Mouse (Mus musculus) cerebral cortex, adult 2 months (tissue): Measurements from ENCODE around the gene Raver2.

ENCODE experiments used
- WGBS: fragments of 180-500 bp; shearing (Covaris S2); methylation state at CpG from one replicate; pipeline ENCODE4 v1.1.7; 2018; 5-methylcytosine and 5-hydroxymethylcytosine counted together

Raver2 gene

DNA sequence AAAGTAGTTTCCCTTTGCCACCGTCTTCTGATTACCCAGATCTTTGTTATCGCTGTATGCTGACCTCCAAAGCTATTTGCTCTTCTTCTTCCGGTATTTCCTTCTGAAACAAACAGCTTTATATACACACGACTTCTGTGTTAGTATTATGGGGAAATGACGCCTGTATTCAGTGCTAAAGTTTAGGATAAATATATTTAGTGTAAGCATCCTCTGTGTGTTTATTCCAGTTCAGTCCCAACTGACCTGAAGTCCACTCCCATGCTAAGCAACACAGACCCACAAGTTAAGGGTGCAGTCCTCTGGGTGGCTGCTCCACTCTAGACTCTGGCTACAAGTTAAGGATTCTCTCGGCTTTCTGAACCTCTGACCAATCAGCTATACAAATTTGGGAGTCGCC, 52.2 kb downstream of the Raver2 start:
- WGBS = 83% methylated on average over 7 of the region's 7 CpGs

GRCm38 (mm10) chr4:101135013-101135412, 66.2 kb downstream of the Raver2 start:
- WGBS = 88% methylated on average over 8 of the region's 8 CpGs

DNA sequence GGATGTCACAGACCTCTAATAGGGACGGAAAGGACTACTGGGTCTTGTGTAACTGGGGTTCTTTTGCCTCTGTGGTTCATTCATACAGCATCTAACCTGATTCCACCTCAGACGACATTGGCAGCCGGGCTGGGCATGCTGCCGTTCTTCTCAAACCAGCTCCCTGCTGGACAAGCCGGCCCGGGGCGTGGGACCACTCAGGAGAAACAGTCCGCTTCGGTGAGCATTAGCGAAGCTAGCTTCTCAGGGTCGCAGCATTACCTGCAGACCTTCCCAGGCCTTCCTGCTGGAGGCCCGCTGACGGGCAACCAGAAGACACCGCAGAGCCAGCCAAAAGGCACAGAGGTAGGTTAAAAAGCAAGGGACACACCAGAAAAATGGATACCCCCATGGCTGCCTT, 67.1 kb downstream of the Raver2 start:
- 95% methylated on average over 14 of the region's 14 CpGs for WGBS

- WGBS = 91% methylated on average over 11 of the region's 11 CpGs
These were observed 69.2 kb downstream of the Raver2 start for GRCm38 (mm10) chr4:101137975-101138374.

DNA sequence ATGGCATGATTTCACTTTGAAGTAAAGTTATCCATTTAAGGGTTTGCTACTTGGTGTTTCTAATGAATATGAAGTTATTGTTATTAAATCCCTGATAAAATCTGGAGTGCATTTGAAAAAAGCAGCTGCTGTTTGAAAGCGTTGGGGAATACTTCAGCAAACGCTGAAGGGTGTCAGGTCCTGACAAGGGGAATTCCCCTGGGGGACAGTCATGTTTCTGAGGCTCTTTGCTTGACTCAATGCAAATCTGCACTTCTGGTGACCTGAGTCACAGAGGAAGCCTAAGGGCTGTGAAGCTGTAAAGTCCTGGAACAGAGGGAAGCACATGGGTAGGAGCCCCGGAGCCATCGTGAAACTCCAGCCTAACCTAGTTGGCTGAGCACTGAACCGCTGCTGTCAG, 73.0 kb downstream of the Raver2 start:
- WGBS = 83% methylated on average over 5 of the region's 5 CpGs

DNA sequence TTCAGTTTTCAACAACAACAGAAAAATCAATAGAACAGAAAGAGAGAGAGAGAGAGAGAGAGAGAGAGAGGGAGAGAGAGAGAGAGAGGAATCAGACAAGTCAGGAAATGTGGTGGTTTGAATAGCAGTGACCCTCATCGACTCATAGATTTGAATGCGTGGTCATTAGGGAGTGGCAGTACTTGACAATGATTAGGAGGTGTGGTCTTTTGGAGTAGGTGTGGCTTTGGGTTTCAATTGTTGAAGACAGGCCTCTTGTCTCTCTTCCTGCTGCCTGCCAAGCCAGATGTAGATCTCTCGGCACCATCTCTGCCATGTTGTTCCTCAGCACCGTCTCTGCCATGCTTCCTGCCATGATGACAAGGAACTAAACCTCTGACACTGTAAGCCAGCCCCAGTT, 75.1 kb downstream of the Raver2 start:
- 82% methylated on average over 4 of the region's 4 CpGs for WGBS

DNA sequence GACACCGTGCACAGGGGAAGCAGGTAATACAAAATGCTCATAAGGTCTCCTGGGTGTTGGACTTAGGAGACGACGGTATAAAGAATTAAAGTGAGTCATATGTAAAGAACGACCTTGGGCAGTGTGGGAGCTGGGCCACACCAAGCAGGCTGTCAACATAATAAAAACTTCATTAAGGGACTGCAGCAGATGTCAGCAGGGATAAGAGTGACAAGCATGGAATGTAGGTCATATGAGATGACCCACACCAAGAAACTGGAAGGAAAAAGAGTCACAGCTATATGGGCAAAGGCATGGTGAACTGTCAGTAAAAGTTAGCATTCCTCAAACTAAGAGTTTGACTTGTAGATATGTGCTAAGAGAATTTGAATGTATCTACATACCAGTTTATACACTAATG, 75.6 kb downstream of the Raver2 start:
- 84% methylated on average over 4 of the region's 4 CpGs for WGBS

DNA sequence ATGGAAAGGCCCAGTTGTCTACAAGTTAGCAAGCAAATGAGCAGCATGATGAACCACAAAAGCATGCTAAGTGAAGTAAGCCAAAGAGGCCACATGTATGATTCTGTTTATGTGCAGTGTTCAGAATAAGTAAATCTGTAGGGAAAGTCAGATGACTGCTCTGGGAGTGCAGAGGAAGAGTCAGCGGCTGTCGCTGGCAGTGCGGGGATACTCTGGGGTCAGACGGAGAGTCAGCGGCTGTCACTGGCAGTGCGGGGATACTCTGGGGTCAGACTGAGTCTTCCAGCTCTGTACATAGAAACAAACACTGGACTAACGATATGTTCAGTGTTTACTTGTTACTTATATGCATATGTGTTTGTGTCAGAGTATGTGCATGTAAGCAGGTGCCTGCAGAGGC, 76.0 kb downstream of the Raver2 start:
- 91% methylated on average over 7 of the region's 7 CpGs for WGBS

DNA sequence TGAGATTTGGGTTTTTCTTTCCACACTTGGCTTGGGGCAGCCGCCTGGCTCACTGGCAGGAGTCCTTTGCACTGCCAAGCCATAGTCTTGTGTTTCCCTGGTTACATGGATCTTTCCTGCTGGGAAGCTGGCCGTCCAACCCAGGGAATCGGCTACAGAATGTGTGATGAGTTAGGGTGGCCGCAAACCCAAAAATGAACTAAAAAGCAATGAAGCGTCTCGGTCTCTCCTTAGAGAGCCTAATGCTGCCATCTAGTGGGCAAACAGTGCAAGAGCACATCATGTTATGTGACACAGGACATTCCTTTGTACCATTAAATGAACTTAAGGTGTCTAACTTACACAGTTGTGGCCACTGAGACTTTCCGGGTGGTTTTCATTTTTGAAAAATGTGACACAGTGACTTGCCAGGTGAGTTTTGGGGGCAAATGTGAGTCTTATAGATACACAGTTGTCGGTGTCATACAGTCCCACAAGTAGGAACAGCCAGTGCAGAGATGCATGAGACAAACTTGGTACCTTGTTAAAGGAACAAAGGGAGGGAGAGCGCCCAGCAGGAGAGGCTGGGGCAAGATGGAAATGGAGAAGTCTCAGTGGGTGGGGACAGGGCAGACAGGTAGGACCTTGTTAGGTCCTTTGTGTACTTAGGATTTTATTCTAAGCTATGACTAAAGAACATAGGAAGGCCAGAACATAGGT, 77.4 kb downstream of the Raver2 start:
- 23% methylated on average over 9 of the region's 9 CpGs for WGBS

DNA sequence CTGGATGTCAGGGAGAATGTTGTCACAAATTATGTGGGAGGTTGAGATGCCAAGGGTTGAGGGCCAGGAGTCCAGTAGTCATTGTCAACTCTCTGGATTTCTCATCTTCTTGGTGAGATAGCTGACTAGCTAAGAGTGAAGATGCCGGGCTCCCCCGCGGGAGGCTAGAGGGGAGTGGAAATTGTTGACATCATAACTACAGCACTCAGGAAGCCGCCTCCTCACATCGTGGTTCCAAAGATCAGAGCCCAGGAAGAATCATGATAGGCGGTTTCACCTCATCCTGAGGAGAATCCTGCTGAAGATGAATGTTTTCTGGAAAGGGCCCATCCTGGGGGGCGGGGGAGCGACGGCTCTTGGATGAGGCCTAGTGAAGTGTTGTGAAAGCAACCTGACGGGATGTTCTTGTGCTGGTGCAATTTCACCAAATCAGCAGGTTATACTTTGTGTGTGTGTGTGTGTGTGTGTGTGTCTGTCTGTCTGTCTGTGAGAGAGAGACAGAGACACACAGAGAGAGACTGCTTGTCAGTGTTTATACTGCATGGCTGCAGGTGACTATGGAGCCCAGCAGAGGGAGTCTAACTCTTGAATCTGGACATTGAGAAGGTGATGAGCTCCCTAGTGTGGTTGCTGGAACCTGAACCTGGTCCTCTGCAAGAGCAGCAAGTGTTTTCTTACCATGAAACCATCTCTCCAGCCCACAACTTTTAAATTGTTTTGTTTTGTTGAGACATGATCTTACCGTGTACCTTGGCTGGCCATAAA, 78.3 kb downstream of the Raver2 start:
- 75% methylated on average over 11 of the region's 11 CpGs for WGBS

GRCm38 (mm10) chr4:101155541-101155940, 86.8 kb downstream of the Raver2 start:
- WGBS = 63% methylated on average over 4 of the region's 4 CpGs

DNA sequence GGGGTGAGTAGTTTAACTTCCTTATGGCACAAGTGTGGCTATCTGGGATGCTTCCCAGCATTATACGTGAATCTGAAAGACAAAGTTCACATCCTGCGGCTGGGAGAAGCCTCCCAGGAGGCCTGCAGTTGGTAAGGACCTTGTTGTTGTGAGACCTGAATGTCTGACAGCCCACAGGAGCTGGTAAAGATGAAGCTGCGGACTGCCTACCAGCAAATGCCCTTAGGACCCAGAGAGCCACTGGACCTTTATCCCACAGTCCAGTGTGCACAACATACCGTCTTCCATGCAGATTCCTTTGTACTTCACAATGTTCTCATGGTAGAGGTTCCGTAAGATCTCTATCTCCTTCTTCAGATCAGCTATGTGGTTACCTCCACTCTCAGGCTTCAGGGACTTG, 88.7 kb downstream of the Raver2 start:
- WGBS = 90% methylated on average over 5 of the region's 5 CpGs

- WGBS = 39% methylated on average over 6 of the region's 6 CpGs
These were observed 89.5 kb downstream of the Raver2 start for GRCm38 (mm10) chr4:101158282-101158681.

- 47% methylated on average over 12 of the region's 12 CpGs for WGBS
These were observed 90.5 kb downstream of the Raver2 start for GRCm38 (mm10) chr4:101159191-101159764.

GRCm38 (mm10) chr4:101160821-101161220, 92.0 kb downstream of the Raver2 start:
- 100% methylated on average over 1 of the region's 1 CpGs for WGBS

DNA sequence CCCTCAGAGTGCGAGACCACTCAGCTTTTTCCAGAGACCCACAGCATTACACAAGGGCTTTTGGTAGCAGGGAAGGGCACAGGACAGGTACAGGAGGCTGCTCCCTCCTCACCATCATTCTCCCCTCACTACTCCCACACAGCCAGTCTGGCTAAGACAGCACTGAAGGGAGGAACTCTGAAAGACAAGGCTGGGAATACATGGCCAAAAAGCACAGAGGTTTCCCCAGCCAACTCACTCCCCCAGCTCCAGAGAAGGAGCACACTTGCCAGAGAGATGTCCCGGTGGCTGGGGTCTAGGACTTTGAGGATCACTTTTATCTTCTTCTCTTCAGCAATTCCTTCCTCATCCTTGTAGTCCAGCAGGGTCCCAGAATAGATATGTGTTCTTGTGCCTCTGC, 95.4 kb downstream of the Raver2 start:
- WGBS = 63% methylated on average over 2 of the region's 2 CpGs

- 62% methylated on average over 2 of the region's 2 CpGs for WGBS
These were observed 95.9 kb downstream of the Raver2 start for GRCm38 (mm10) chr4:101164673-101165072.

- WGBS = 67% methylated on average over 4 of the region's 4 CpGs
These were observed 97.0 kb downstream of the Raver2 start for GRCm38 (mm10) chr4:101165776-101166175.

- WGBS = 78% methylated on average over 1 of the region's 1 CpGs
These were observed 99.0 kb downstream of the Raver2 start for GRCm38 (mm10) chr4:101167777-101168176.

DNA sequence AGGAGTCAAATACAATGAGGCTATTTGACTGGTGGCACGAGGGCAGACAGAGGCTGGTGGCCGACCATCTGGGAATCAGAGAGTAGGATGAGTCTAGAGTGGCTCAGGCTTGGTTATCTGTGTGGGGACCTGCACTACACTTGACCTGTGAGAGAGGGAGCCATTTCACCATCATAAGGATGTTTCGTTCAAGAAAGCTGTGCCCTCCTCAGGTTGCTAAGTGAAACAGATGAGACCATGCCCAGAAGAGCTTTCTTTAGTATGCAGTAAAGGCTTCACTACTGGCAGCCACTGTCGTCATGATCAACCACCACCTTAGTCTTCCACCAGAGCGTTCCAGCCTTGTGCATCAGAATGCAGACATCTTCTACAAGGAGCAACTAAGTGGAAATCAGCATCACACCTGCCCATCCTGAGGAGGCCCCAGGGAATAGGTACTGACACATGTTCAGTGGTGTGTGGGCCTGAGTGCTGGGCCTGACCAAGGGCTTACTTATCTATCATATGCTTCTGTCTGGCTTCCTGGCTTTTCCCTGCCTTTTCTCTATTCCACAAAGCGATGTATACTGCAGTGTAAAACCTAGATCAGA, 99.5 kb downstream of the Raver2 start:
- 42% methylated on average over 6 of the region's 6 CpGs for WGBS

DNA sequence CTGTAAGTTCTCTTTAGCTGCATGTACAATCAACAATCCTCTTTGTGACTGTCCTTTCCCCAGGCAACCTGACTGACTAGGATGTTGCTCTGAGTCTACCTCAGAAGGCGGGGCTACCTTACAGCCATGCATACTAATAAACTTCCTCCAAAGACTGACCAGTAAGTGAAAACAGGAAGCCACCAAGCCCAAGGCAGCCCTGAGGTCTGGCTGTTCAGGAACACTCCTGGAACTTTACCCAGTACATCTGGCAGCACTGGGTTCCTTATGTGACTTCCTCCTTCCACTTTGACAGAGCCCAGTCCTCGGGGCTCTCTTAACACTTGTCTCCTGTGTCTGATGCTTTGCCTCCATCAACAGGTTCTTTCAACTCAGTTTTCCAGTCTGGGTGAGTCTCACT, 104.0 kb downstream of the Raver2 start:
- 69% methylated on average over 2 of the region's 2 CpGs for WGBS

- 92% methylated on average over 10 of the region's 10 CpGs for WGBS
These were observed 106.3 kb downstream of the Raver2 start for GRCm38 (mm10) chr4:101174916-101175625.
